Mouse (Mus musculus) hindbrain, embryonic 14.5 days (tissue): ENCODE results near the gene Rnf20. TPM values are rescaled to one million over a fixed set of nuclear protein-coding genes. Genes with fewer than 3 reads are reported as not detected.

Source experiments
- ATAC-seq: fragments of 200-750 bp; cut with Nextera tagmentation; 2 replicates; pipeline ENCODE4 v1.8.0; 2017; ENCODE audit warnings: moderate number of reproducible peaks, mild to moderate bottlenecking, moderate TSS enrichment, moderate library complexity; ENCODE audit not compliant: low FRiP score
- DNase-seq: peaks from one replicate; pipeline ENCODE4 v3.0.0-alpha.2; 2015; ENCODE audit warnings: low spot score
- H3K27ac ChIP-seq: fragments of 300-500 bp; sonication (generic); 2 replicates; pipeline ENCODE4 v1.5.1; 2014; ENCODE audit warnings: mild to moderate bottlenecking, moderate library complexity
- H3K27me3 ChIP-seq: fragments of 300-500 bp; sonication (generic); 2 replicates; pipeline ENCODE4 v1.6.1; 2014; ENCODE audit warnings: mild to moderate bottlenecking, low read length, mixed read lengths; ENCODE audit not compliant: control insufficient read depth, insufficient read depth
- H3K36me3 ChIP-seq: fragments of 300-500 bp; sonication (generic); replicated peaks from 2 replicates; pipeline ENCODE4 v1.6.1; 2014; ENCODE audit not compliant: control insufficient read depth, insufficient read depth
- H3K4me1 ChIP-seq: fragments of 300-500 bp; sonication (generic); replicated peaks from 2 replicates; pipeline ENCODE4 v1.6.1; 2014; ENCODE audit warnings: antibody characterized with exemption, low read length, mixed read lengths; ENCODE audit not compliant: control insufficient read depth, insufficient read depth
- H3K4me2 ChIP-seq: fragments of 300-500 bp; sonication (generic); replicated peaks from 2 replicates; pipeline ENCODE4 v1.6.1; 2014; ENCODE audit warnings: mild to moderate bottlenecking, moderate library complexity
- H3K4me3 ChIP-seq: fragments of 300-500 bp; sonication (generic); replicated peaks from 2 replicates; pipeline ENCODE4 v1.5.1; 2014; ENCODE audit warnings: mild to moderate bottlenecking, low read length
- H3K9ac ChIP-seq: fragments of 300-500 bp; sonication (generic); 2 replicates; pipeline ENCODE4 v1.6.1; 2014
- H3K9me3 ChIP-seq: fragments of 300-500 bp; sonication (generic); 2 replicates; pipeline ENCODE4 v1.6.1; 2016; ENCODE audit warnings: low read length; ENCODE audit not compliant: control insufficient read depth
- WGBS: fragments of 180-500 bp; shearing (Covaris S2); extraction: QIAGEN DNeasy Blood & Tissue Kit; methylation state at CpG from one replicate; pipeline ENCODE4 v1.1.7; 2014; 5-methylcytosine and 5-hydroxymethylcytosine counted together
- polyA plus RNA-seq: library from polyadenylated mRNA; unstranded; fragments of >200 nt; fragmentation: Nextera tagmentation; extraction: Ambion mirVana; gene quantifications from 2 replicates; pipeline ENCODE4 v1.2.1, GENCODE M21; 2014

Gene Rnf20
- polyA plus RNA-seq, 1 experiment from 2014 or later = 63.9 TPM

DNA sequence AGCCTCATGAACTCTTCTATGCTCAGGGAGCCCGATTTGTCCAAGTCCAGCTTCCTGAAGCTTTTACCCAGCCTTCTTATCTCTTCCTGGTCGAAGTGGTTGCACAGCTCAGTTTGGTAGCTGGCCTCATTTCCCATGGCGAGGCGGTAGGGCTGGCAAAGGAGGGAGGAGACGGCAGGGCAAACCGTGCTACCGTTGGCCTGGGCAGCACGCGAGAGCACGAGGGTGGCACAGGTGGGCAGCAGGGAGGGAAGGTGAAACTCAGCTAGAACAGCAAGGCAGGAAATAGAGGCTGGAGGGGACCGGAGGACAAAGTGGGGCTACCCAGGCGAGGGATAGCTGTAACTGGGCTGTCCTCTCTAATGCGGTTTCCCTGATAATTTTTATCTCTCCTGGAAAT lies 50.0 kb downstream of the Rnf20 start, which contains the start of gene Ppp3r2:
Gene Ppp3r2, minus strand, starts transcription at position 213 of the 400 bp plus-strand sequence.
- ATAC-seq = no peak
- Histone ChIP-seq H3K4me1 (no peaks in the 10 kb centered on the region), H3K27me3 (no peaks in the 10 kb centered on the region), H3K9me3 (no peaks in the 10 kb centered on the region), H3K4me3 (no peak within 1 kb of the TSS), H3K27ac (no peak within 1 kb of the TSS), H3K4me2 (no peak within 1 kb of the TSS), H3K36me3 (no peaks in the 10 kb centered on the region), H3K9ac (no peak within 1 kb of the TSS)
- no peak for DNase-seq
- WGBS = 90% methylated on average over 13 of the region's 13 CpGs

DNA sequence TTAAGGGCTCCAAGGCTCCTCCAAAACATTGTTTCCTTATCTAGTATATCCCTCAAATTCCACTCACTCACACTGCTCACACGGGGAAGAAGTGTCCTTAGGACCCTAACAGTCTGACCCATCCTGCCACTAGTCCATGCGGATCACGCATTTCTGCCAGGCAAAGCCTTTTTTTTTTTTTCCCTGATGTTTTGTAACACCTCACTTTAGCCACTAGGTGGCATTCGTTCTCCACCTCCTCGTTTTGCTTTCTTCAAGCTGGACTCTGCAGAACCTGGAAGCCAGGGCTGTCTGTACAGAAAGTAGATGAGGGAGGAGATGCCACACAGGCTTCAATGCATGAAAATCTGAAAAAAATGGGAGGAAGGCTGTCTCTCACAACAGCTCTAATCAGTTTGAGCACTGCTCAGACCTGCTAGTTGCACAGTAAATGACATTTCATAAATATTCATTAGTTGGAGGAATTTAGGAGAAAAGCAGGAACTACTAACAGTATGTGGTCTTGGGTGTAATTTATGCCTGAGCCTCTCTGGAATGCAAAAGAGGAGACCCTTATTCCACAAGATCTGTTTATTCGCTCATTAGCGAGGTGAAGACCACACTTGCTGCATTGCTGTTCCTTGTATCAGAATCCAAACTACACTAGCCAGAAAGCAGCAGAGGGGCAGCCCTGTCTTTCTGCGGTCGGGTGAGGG lies 56.9 kb downstream of the Rnf20 start:
- Histone ChIP-seq H3K9ac (no peak overlapping the region), H3K36me3 (no peaks in the 10 kb centered on the region), H3K27ac (no peak overlapping the region), H3K9me3 (no peaks in the 10 kb centered on the region), H3K27me3 (no peaks in the 10 kb centered on the region), H3K4me1 (no peaks in the 10 kb centered on the region), H3K4me3 (no peak overlapping the region), H3K4me2 (no peak overlapping the region)
- ATAC-seq (peak; percentile 86), DNase-seq (peak; percentile 87)
- WGBS = 16% methylated on average over 9 of the region's 9 CpGs

DNA sequence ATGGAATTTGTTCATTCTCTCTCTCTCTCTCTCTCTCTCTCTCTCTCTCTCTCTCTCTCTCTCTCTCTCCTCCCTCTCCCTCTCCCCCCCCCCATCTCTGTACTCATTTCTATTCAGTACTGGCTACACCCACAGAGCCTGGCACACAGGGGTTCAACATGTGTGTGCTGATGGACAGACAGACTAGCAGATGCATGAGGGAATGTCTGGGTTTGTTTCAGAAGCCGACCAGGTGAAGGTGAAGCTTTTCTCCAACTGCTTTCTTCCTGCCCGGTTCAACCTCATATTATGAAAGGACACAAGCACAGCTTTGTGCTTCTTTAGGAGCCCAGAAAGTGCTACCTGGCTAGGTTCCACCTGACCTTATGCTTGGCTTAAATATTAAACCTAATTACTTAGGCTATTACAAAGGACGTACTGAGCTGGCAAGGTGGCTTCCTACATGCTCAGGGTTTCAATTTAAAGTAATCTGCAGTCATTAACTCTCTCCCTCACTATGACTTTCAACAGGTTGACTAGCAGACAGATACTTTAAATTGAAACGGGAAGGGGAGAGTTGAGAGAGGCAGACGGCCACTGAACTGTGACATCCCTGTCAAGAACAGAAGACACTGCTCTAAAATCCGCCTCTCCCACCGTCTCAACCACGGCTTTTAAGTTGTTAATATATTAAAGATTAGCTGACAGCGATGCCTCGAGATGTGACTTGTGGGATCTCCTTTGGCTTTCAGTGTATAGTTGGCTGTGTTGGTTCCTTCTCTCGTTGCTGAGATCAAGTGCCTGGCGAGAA lies 59.8 kb downstream of the Rnf20 start:
- H3K4me3 ChIP-seq = no peak overlapping the region
- no peaks in the 10 kb centered on the region for H3K36me3 ChIP-seq
- no peak overlapping the region for H3K27ac ChIP-seq
- WGBS = 64% methylated on average over 12 of the region's 12 CpGs
- ATAC-seq = no peak
- H3K4me1 ChIP-seq = no peaks in the 10 kb centered on the region
- H3K4me2 ChIP-seq = no peak overlapping the region
- DNase-seq = no peak
- no peak overlapping the region for H3K9ac ChIP-seq
- no peaks in the 10 kb centered on the region for H3K9me3 ChIP-seq
- H3K27me3 ChIP-seq = no peaks in the 10 kb centered on the region

Other genes starting within 250 kb of the Rnf20 start
- gene Acnat2, start 223.9 kb upstream of the Rnf20 start, polyA plus RNA-seq = not detected in 2 replicates
- gene Acnat1, start 158.1 kb upstream of the Rnf20 start, polyA plus RNA-seq = not detected in 2 replicates
- 0.27 TPM in 1 of 2 replicates, not detected in the other for gene Baat, start 125.4 kb upstream of the Rnf20 start, polyA plus RNA-seq
- gene Mrpl50, start 110.9 kb upstream of the Rnf20 start, polyA plus RNA-seq = 77.3 and 89.8 TPM in 2 replicates
- gene Zfp189, start 110.8 kb upstream of the Rnf20 start, polyA plus RNA-seq = 12.6 and 16.2 TPM in 2 replicates
- gene Aldob, start 82.5 kb upstream of the Rnf20 start, polyA plus RNA-seq = 0.52 and 0.80 TPM in 2 replicates
- gene Tmem246, start 34.1 kb upstream of the Rnf20 start, polyA plus RNA-seq = 116 and 136 TPM in 2 replicates
- 0.51 and 0.59 TPM in 2 replicates for gene Ppp3r2, start 50.0 kb downstream of the Rnf20 start, polyA plus RNA-seq
- 33.7 and 42.7 TPM in 2 replicates for gene Grin3a, start 213.7 kb downstream of the Rnf20 start, polyA plus RNA-seq